Mouse (Mus musculus) heart, adult 2 months (tissue): Measurements from ENCODE around the gene Tmem268.

Experiments
- CTCF ChIP-seq: fragments of 200-600 bp; IDR thresholded peaks from 2 replicates; pipeline ENCODE4 v1.8.1; 2022; ENCODE audit warnings: antibody characterized with exemption, mild to moderate bottlenecking, moderate library complexity
- POLR2A ChIP-seq: fragments of 200-500 bp; IDR thresholded peaks from 2 replicates; pipeline ENCODE4 v1.6.1; 2011; ENCODE audit warnings: mild to moderate bottlenecking, low read depth, low read length, control low read depth; ENCODE audit not compliant: insufficient read depth

DNA sequence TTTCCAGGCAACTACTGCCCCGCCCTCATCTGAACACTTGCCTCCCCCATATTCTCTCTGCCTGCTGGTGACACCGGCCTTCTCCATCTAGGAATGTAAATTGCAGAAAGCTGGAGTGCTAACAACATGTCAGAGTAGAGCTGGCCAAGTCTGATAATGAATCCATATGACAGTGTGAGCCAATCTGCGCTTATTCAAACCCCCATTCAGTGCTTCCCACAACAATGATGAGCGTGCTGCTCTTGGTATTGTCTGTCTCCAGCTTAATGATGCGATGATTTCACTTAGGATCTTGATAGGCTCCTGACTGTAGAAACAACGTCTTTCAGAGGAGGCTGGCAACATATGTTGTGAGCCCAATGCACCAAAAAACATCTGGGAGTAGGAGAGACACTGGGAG is 29.6 kb upstream of the Tmem268 start:
- TF ChIP-seq POLR2A, result no peak
- TF ChIP-seq CTCF, result no peak
